Mouse (Mus musculus) G1E (cell line): Measurements from ENCODE around the gene Nxpe5.

Experiments
- CTCF ChIP-seq: IDR thresholded peaks from 2 replicates; pipeline ENCODE4 v1.5.1; 2012; ENCODE audit warnings: low read depth, low read length, inconsistent platforms, mixed read lengths
- GATA1 ChIP-seq: IDR thresholded peaks from 2 replicates; pipeline ENCODE4 v1.6.1; 2012; ENCODE audit warnings: borderline replicate concordance, low read length, inconsistent platforms, mixed read lengths
- POLR2AphosphoS5 ChIP-seq: IDR thresholded peaks from 2 replicates; pipeline ENCODE4 v1.6.1; 2012; ENCODE audit warnings: low read depth, low read length, inconsistent platforms; ENCODE audit not compliant: insufficient replicate concordance
- TAL1 ChIP-seq: conservative IDR thresholded peaks from 2 replicates; pipeline ENCODE4 v1.6.1; 2012; ENCODE audit warnings: low read depth, low read length, inconsistent platforms, mixed read lengths

GRCm38 (mm10) chr5:138267114-138267513, 41.4 kb downstream of the Nxpe5 start:
- TF ChIP-seq CTCF (no peak), TAL1 (no peak), GATA1 (no peak), POLR2AphosphoS5 (no peak)
